Mouse (Mus musculus): ENCODE results near the gene Snrpb.

Snrpb gene

GRCm38 (mm10) chr2:130143011-130143410 lies 36.2 kb downstream of the Snrpb start:
- no peak for DNase-seq (ENCODE audit: inconsistent ontology term)

GRCm38 (mm10) chr2:130129687-130130086 lies 49.5 kb downstream of the Snrpb start:
- DNase-seq (ENCODE audit: inconsistent ontology term) = no peak

- DNase-seq (ENCODE audit: inconsistent ontology term) = peak; percentile 37
These were observed 53.1 kb downstream of the Snrpb start for GRCm38 (mm10) chr2:130126073-130126472.

GRCm38 (mm10) chr2:130125279-130126059 lies 53.7 kb downstream of the Snrpb start:
- DNase-seq (ENCODE audit: inconsistent ontology term) = no peak
